Mouse (Mus musculus) telencephalon, adult 2 months (tissue): Measurements from ENCODE around the gene Tenm4.

Source experiments
- DNase-seq: peaks from one replicate; pipeline ENCODE4 v3.0.0-alpha.2; 2011; ENCODE audit warnings: low read depth, low spot score

The Tenm4 gene

GRCm38 (mm10) chr7:96170924-96171595 is at the start of gene Tenm4:
Tenm4 (plus strand) TSS chr7:96171246.
- no peak for DNase-seq

- DNase-seq, result no peak
These were observed 40.3 kb upstream of the Tenm4 start for GRCm38 (mm10) chr7:96130763-96131162.

GRCm38 (mm10) chr7:96131175-96131574 is 39.9 kb upstream of the Tenm4 start:
- DNase-seq, result no peak

- DNase-seq, result no peak
These were observed 34.5 kb upstream of the Tenm4 start for GRCm38 (mm10) chr7:96136497-96136961.

GRCm38 (mm10) chr7:96141876-96142275 is 29.2 kb upstream of the Tenm4 start:
- no peak for DNase-seq

GRCm38 (mm10) chr7:96142973-96143596 is 28.0 kb upstream of the Tenm4 start:
- no peak for DNase-seq

- DNase-seq, result no peak
These were observed 23.6 kb upstream of the Tenm4 start for GRCm38 (mm10) chr7:96147436-96147835.

- DNase-seq, result no peak
These were observed 22.9 kb upstream of the Tenm4 start for GRCm38 (mm10) chr7:96148191-96148590.

GRCm38 (mm10) chr7:96151277-96151676 is 19.8 kb upstream of the Tenm4 start:
- DNase-seq, result no peak

GRCm38 (mm10) chr7:96151961-96152360 is 19.1 kb upstream of the Tenm4 start:
- DNase-seq, result no peak

GRCm38 (mm10) chr7:96152431-96152830 is 18.6 kb upstream of the Tenm4 start:
- DNase-seq, result no peak

GRCm38 (mm10) chr7:96152924-96153359 is 18.1 kb upstream of the Tenm4 start:
- no peak for DNase-seq

- no peak for DNase-seq
These were observed 17.0 kb upstream of the Tenm4 start for GRCm38 (mm10) chr7:96154025-96154424.

- no peak for DNase-seq
These were observed 14.4 kb upstream of the Tenm4 start for GRCm38 (mm10) chr7:96156481-96157255.

- DNase-seq, result no peak
These were observed 6.9 kb upstream of the Tenm4 start for GRCm38 (mm10) chr7:96164141-96164540.

- no peak for DNase-seq
These were observed 2.1 kb upstream of the Tenm4 start for GRCm38 (mm10) chr7:96168921-96169320.

- no peak for DNase-seq
These were observed 834 bp downstream of the Tenm4 start for GRCm38 (mm10) chr7:96171596-96172563.

- DNase-seq, result no peak
These were observed 5.7 kb downstream of the Tenm4 start for GRCm38 (mm10) chr7:96176781-96177180.

GRCm38 (mm10) chr7:96181751-96182150 is 10.7 kb downstream of the Tenm4 start:
- no peak for DNase-seq

- DNase-seq, result no peak
These were observed 12.1 kb downstream of the Tenm4 start for GRCm38 (mm10) chr7:96183195-96183594.

- no peak for DNase-seq
These were observed 14.4 kb downstream of the Tenm4 start for GRCm38 (mm10) chr7:96185411-96185810.
